Mouse (Mus musculus): ENCODE results near the gene Rps6kc1.

Rps6kc1 gene

DNA sequence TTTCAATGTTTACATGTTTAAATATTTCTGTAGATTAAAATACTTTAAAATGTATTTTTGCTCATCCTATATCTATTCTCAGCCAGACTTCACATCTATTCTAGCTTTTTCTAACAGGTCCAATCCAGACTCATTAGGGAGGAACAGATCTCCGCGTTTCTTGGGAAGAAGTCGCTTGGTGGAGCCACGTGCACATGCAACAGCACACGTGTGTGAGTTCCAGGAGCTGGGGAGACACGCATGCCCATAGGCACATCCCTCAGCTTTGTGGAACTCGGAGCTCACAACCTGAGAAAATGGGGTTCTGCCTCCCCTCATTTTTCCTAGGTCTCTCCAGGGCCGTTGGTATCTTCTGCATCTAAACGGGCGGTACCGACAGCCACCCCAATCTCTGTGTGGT lies 243.7 kb downstream of the Rps6kc1 start:
- no peak for DNase-seq (ENCODE audit: low spot score in 2 of 2)

DNA sequence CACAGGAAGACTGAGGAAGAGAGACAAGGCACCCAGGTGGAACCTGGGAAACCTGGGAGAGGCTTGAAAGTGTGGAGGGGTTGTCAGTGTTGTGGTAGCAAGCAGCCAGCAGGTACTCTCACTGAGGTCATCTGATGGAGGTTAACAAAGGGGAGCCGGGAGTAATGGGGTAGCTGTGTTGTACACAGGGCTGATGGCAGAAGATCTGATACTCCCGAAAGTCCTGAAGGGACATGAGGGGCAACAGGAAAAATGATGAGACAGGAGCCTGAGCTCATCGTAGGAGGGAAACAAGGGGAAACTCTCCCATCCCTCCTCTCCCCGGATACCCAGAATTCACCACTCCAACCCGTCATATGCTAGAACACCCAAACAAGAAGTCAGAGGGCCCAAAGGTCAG lies 244.2 kb downstream of the Rps6kc1 start:
- no peak for DNase-seq (ENCODE audit: low spot score in 2 of 2)

DNA sequence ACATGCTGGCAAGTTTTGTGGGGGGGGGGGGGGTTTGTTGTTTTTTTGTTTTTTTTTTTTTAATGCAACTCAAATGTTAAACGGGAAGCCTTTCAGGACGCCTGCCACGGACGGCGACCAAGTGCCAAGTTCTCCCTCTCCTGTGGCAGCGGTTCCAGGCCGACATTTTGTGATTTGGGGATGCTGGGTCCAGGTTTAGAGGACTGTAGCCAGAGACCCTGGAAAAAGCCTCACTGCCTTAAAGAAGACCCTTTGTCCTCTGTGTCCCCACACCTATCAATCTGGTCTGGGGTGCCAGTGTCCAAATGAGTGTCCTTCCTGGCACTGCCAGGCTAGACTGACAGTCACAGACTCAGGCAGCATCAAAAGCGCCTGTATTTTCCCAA lies 246.1 kb downstream of the Rps6kc1 start:
- no peak for DNase-seq (ENCODE audit: low spot score in 2 of 2)

DNA sequence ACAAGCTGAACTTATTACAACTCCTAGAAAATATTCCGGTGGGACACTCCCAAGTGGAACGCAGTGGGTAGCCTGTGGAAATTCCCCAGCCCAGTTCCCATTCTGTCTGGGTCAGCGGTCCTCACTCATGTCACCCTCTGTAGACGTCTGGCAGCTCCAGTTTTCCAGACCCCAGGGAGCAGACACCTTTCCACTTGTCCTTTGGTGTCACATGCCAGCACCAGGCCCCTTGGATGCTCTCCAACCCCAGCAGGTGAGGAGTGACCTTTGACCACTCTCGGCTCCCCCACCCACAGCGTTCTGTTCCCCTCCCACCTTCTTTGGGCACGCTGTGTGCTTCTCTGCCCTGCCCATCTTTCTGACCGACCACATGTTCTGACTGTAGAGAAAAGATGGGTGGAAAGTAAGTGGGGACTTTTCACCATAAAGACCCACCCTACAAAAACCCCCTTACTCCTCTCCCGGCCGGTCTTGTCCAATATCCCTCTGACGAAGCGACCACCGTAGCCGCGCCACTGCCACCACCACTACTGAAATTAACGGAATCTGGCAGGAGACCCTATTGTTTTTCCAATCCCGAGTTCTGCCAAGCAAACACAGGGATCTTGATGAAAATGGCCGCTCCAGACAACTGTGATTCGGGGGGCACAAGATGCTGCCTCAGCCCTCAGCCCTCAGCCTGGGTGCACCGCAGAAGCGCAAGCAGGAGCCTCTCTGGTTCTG lies 246.6 kb downstream of the Rps6kc1 start:
- no peak for DNase-seq (ENCODE audit: low spot score in 2 of 2)

GRCm38 (mm10) chr1:190663996-190664395 lies 247.6 kb downstream of the Rps6kc1 start:
- no peak for DNase-seq (ENCODE audit: low spot score in 2 of 2)

GRCm38 (mm10) chr1:190662736-190663135 lies 248.8 kb downstream of the Rps6kc1 start:
- DNase-seq (ENCODE audit: low spot score in 2 of 2): peak in 1 of 2 experiments; percentile 1

- DNase-seq (ENCODE audit: low spot score in 2 of 2): no peak
Measured at GRCm38 (mm10) chr1:190661764-190662163, 249.8 kb downstream of the Rps6kc1 start.

GRCm38 (mm10) chr1:190661249-190661648 lies 250.3 kb downstream of the Rps6kc1 start:
- DNase-seq (ENCODE audit: low spot score in 2 of 2): no peak

- DNase-seq (ENCODE audit: low spot score in 2 of 2): no peak
Measured at GRCm38 (mm10) chr1:190659722-190660502, 251.7 kb downstream of the Rps6kc1 start.

DNA sequence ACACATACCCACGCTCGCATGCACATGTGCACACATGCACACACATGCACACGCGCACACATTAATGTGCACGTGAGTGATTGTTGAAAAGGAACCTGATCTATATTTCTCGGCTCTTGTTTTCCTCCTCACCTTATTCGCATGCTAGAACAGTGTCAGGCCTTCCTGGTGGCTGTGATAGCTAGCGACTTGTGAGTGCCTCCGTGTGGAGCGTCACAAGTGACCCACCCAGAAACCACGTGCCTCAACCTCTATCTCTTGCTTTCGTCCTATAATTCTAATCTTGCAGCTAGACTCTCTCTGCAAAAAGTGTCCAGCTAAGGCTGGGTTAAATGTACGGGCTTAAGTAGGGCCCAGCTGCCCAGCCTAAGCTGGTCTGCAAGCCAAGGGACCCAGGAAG lies 253.3 kb downstream of the Rps6kc1 start:
- DNase-seq (ENCODE audit: low spot score in 2 of 2): peak in 1 of 2 experiments; percentile 4

DNA sequence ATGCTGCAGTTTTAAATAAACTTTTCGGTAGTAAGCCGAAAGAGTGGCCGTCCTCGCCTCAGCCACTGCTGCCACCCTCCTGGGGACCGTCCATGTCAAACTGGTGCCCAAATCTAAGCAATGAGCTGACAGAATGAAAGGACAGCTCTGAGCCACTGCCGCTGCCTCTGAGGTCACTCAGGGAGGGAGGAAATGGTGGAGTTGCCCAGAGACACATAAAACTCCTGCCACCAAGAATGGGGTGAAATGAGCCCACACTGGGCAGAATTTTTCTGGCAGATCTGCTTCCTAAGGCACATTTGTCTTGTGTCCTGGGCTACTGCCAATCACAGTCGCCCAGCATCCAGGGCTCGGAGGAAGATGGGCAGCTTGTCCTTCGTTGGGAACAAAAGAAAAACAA lies 255.5 kb downstream of the Rps6kc1 start:
- no peak for DNase-seq (ENCODE audit: low spot score in 2 of 2)

DNA sequence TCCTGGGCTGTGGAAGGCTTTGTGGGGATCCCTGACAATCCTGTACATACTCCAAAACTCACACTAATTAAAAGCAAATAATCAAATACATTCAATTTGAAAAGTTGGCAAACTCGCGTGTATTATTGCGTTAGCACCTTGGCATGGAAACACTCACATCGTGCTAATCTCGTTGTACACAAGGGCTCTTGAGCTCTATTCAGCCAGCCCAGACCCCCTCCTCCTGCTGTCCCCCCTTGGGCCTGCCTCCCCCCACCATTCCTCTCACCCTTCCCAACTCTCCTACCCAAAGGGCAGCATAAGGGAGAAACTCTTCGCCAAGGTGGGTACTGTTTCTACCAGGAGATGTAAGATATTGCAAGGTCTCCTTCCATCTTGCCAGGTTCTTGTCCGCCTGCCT lies 255.9 kb downstream of the Rps6kc1 start:
- no peak for DNase-seq (ENCODE audit: low spot score in 2 of 2)

- DNase-seq (ENCODE audit: low spot score in 2 of 2): no peak
Measured at GRCm38 (mm10) chr1:190655081-190655480, 256.5 kb downstream of the Rps6kc1 start.

DNA sequence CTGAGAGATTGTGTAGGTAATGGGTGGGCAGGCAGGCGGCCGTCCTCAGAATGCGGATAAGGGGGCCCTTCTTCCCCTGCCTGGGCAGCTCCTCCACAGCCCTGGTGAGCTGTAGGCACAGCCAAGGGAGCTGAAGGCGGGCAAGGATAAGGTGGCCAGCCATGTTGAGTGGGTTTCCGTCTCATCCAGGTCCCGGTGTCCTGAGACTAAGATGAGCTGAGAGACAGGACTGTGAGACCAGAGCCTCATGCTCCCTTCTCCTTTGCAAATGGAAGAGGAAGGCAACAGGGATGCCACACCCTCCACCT lies 256.9 kb downstream of the Rps6kc1 start:
- DNase-seq (ENCODE audit: low spot score in 2 of 2): no peak

DNA sequence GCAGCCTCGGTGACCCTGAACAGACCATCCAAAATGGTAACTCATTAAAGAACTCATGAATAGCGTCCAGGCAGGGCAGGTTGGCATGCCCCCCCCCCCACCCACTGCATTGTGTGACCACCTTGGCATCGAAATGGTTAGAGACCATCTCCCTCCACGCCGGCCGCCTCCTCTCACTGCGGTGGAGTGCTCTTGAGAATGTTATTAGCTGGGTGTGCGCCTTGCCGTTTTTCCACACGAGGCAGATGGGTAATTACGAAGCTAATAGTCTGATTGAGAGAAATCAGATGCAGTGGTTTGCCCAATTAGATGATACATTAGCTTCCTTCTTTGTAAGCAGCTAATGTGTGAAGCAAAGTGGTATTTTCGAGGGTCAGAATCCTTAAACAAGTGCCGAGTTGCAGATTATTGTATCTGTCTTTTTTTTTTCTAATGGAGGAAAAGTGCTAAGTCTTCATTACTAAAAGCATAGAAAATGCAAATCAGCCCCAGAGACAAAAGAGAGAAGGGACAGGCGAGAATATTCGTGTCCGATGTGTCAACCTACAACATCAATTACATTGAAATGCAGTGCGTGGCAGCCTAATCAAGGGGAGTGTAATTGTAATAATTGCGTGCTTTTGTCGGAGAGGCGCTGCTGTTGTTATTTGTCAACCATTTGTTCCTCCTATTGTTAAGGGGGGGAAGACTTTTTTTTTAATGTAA lies 257.4 kb downstream of the Rps6kc1 start:
- DNase-seq (ENCODE audit: low spot score in 2 of 2): no peak

DNA sequence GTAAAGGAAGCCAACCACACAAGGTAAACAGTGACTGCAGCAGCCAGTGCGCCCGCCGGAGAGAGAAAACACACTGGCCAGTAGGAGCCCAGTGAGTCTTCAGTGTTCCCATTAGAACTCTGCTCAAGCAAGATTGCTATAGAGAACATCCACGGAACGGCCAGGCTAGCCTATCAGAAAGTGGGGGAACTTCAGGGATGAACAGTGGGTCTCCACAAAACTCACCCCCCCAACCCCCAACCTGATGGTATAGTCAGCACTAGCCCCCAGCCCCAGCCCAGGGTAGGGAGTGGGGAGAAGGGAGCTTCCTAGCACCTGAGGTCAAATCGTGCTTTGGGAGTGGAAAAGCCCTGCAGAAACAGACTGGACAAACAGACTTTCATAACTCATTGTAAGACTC lies 258.5 kb downstream of the Rps6kc1 start:
- no peak for DNase-seq (ENCODE audit: low spot score in 2 of 2)

All from frontal cortex, postnatal 10 days (tissue).